Mouse (Mus musculus) small intestine, adult 2 months (tissue): ENCODE data around the gene Ppm1h.

Experiments
- CTCF ChIP-seq: fragments of 200-500 bp; IDR thresholded peaks from 2 replicates; pipeline ENCODE4 v1.5.1; 2012; ENCODE audit warnings: low read depth, mild to moderate bottlenecking, control low read depth, inconsistent platforms, low read length, moderate library complexity, mixed read lengths; ENCODE audit not compliant: insufficient replicate concordance, insufficient read length; ENCODE audit errors: extremely low read depth
- POLR2A ChIP-seq: fragments of 200-500 bp; IDR thresholded peaks from 2 replicates; pipeline ENCODE4 v1.6.1; 2012; ENCODE audit warnings: low read depth, mild to moderate bottlenecking, control low read depth, inconsistent platforms, low read length, moderate library complexity

GRCm38 (mm10) chr10:122966421-122966820 lies 287.9 kb downstream of the Ppm1h start:
- TF ChIP-seq POLR2A (no peak), CTCF (no peak)
